Mouse (Mus musculus): ENCODE results near the gene Tapbpl. TPM values are rescaled to one million over a fixed set of nuclear protein-coding genes. Genes with fewer than 3 reads are reported as not detected.

Tapbpl gene
- polyA plus RNA-seq, 1 experiment from 2014 or later = 9.6 TPM

DNA sequence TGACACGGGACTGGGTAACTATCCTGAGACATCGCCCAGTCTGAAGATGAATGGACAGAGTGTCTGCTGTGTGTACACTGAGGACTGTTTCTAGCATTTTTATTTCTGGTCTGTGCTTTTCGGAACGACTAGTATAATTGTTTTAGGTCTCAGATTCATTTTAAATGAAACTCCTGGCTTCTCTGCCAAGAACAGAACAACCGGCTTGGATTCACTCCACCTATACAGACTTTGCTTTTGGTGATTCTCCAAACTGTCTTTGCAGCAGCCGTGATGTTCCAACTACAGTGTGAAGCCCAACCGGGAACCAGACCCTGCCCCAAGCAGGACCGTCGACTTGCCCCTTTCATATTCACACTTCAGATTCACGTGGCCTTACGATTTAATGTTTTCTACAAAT is 13.8 kb downstream of the Tapbpl start:
- no peaks in the 10 kb centered on the region; the same call in 1 of the 2 replicates for H3K9me3 ChIP-seq (replicated peaks; ENCODE audit: control insufficient read depth, low read length)
- 0 out of 2 replicates have a peak overlapping the region, but pooled peaks have one; percentile 16 for H3K27ac ChIP-seq (ENCODE audit: low read length)
- H3K4me3 ChIP-seq (replicated peaks; ENCODE audit: low read length) = no peak overlapping the region
- ATAC-seq (ENCODE audit: insufficient read depth, low FRiP score) = no peak
- WGBS = 78% methylated on average over 11 of the region's 11 CpGs
- H3K36me3 ChIP-seq (ENCODE audit: control insufficient read depth, insufficient read depth, low read length) = no peaks in the 10 kb centered on the region
- H3K4me1 ChIP-seq (ENCODE audit: control insufficient read depth, insufficient read depth, low read length) = peaks cover 7% of the 10 kb centered on the region; the same call in 1 of the 2 replicates
- no peak overlapping the region for H3K9ac ChIP-seq (ENCODE audit: low read length)
- no peaks in the 10 kb centered on the region for H3K27me3 ChIP-seq (ENCODE audit: control insufficient read depth, insufficient read depth, low read length)
- no peak overlapping the region for H3K4me2 ChIP-seq (ENCODE audit: low read depth, low read length)

- 85% methylated on average over 2 of the region's 2 CpGs for WGBS
- H3K4me2 ChIP-seq (ENCODE audit: low read depth, low read length) = no peak overlapping the region
These were observed 14.8 kb downstream of the Tapbpl start for GRCm38 (mm10) chr6:125216898-125217297.

GRCm38 (mm10) chr6:125215148-125215954 is 16.3 kb downstream of the Tapbpl start, which contains the start of gene Vamp1:
Vamp1 (plus strand) TSS chr6:125215551.
- peak; percentile 96 for ATAC-seq (ENCODE audit: insufficient read depth, low FRiP score)
- Histone ChIP-seq H3K27me3 (ENCODE audit: control insufficient read depth, insufficient read depth, low read length) (no peaks in the 10 kb centered on the region), H3K9me3 (replicated peaks; ENCODE audit: control insufficient read depth, low read length) (no peaks in the 10 kb centered on the region; the same call in 1 of the 2 replicates), H3K9ac (ENCODE audit: low read length) (peak within 1 kb of the TSS; percentile 82), H3K36me3 (ENCODE audit: control insufficient read depth, insufficient read depth, low read length) (no peaks in the 10 kb centered on the region), H3K4me3 (replicated peaks; ENCODE audit: low read length) (peak within 1 kb of the TSS; percentile 77), H3K4me1 (ENCODE audit: control insufficient read depth, insufficient read depth, low read length) (peaks cover 7% of the 10 kb centered on the region; the same call in 1 of the 2 replicates), H3K27ac (ENCODE audit: low read length) (peak within 1 kb of the TSS; percentile 84), H3K4me2 (ENCODE audit: low read depth, low read length) (peak within 1 kb of the TSS; percentile 96)
- WGBS = under 1% methylated on average over 48 of the region's 48 CpGs

More at GRCm38 (mm10) chr6:125216898-125217297, 14.8 kb downstream of the Tapbpl start:
- Histone ChIP-seq H3K9me3 (replicated peaks; ENCODE audit: control insufficient read depth, low read length) (no peaks in the 10 kb centered on the region; the same call in 1 of the 2 replicates), H3K27me3 (ENCODE audit: control insufficient read depth, insufficient read depth, low read length) (no peaks in the 10 kb centered on the region), H3K36me3 (ENCODE audit: control insufficient read depth, insufficient read depth, low read length) (no peaks in the 10 kb centered on the region), H3K27ac (ENCODE audit: low read length) (no peak overlapping the region), H3K9ac (ENCODE audit: low read length) (no peak overlapping the region), H3K4me1 (ENCODE audit: control insufficient read depth, insufficient read depth, low read length) (peaks cover 7% of the 10 kb centered on the region; the same call in 1 of the 2 replicates), H3K4me3 (replicated peaks; ENCODE audit: low read length) (no peak overlapping the region)
- no peak for ATAC-seq (ENCODE audit: insufficient read depth, low FRiP score)

DNA sequence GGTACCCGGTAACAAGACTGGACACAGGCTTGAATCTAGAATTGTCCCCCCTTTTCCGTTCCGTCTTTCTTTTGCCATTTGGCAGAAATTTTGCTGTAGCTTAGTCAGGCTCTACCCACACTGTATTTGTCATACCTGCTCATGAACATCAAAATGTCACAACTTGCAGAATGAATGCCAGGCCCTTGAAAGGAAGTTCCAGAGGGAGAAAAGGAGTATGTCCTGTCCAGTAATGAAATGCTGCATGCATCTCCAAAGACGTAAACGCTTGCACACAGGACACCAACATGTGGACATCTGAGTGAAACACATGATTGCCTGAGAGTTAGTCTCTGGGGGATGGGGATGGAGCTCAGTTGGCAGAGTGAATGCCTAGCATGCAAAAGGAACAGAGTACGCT is 17.9 kb downstream of the Tapbpl start:
- Histone ChIP-seq H3K4me2 (ENCODE audit: low read depth, low read length) (no peak overlapping the region), H3K9ac (ENCODE audit: low read length) (no peak overlapping the region), H3K36me3 (ENCODE audit: control insufficient read depth, insufficient read depth, low read length) (no peaks in the 10 kb centered on the region), H3K4me1 (ENCODE audit: control insufficient read depth, insufficient read depth, low read length) (peaks cover 7% of the 10 kb centered on the region; the same call in 1 of the 2 replicates), H3K4me3 (replicated peaks; ENCODE audit: low read length) (no peak overlapping the region), H3K27me3 (ENCODE audit: control insufficient read depth, insufficient read depth, low read length) (no peaks in the 10 kb centered on the region), H3K9me3 (replicated peaks; ENCODE audit: control insufficient read depth, low read length) (no peaks in the 10 kb centered on the region; the same call in 1 of the 2 replicates), H3K27ac (ENCODE audit: low read length) (no peak overlapping the region)
- ATAC-seq (ENCODE audit: insufficient read depth, low FRiP score) = no peak
- WGBS = 75% methylated on average over 6 of the region's 6 CpGs

DNA sequence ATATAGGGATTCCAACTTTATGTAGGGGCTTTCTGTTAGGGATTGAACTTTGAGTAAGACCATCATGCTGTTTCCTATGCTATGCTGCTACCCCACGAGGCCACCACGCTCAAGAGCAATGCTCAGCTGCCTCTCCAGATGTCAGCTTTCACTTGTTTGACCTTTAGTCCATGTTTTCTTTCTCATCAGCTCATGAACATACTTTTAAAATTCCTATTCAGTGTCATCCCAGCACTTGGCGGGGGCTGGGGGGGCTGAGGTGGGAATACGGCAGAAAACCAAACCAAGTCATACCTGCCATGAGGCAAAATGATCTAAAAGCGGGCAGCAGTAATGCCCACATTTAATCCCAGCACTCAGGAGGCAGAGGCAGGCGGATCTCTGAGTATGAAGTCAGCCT is 18.5 kb downstream of the Tapbpl start:
- H3K9me3 ChIP-seq (replicated peaks; ENCODE audit: control insufficient read depth, low read length) = no peaks in the 10 kb centered on the region; the same call in 1 of the 2 replicates
- H3K27ac ChIP-seq (ENCODE audit: low read length) = no peak overlapping the region
- ATAC-seq (ENCODE audit: insufficient read depth, low FRiP score) = no peak
- peaks cover 7% of the 10 kb centered on the region; the same call in 1 of the 2 replicates for H3K4me1 ChIP-seq (ENCODE audit: control insufficient read depth, insufficient read depth, low read length)
- H3K27me3 ChIP-seq (ENCODE audit: control insufficient read depth, insufficient read depth, low read length) = no peaks in the 10 kb centered on the region
- no peak overlapping the region for H3K9ac ChIP-seq (ENCODE audit: low read length)
- H3K36me3 ChIP-seq (ENCODE audit: control insufficient read depth, insufficient read depth, low read length) = no peaks in the 10 kb centered on the region
- H3K4me2 ChIP-seq (ENCODE audit: low read depth, low read length) = no peak overlapping the region
- WGBS = 66% methylated on average over 6 of the region's 6 CpGs
- no peak overlapping the region for H3K4me3 ChIP-seq (replicated peaks; ENCODE audit: low read length)

DNA sequence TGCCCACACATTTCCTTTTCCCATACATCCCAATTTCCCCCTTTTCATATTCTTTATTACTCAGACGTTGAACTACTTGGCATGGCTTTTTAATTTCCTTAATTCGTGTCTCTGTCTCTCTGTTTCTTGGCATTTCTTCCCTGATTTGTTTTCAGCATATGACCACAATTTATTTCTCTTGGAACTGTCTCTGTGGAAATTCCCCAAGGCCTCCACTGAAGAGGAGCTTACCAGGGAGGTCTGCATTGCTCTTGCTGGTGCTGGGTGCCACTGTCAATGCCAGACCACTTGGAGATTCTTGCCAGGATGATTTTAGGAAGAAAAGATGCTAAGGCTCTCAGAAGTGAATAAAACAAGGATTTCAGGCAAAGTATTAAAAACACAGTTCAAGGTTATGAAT is 19.0 kb downstream of the Tapbpl start:
- Histone ChIP-seq H3K27me3 (ENCODE audit: control insufficient read depth, insufficient read depth, low read length) (no peaks in the 10 kb centered on the region), H3K36me3 (ENCODE audit: control insufficient read depth, insufficient read depth, low read length) (no peaks in the 10 kb centered on the region), H3K4me3 (replicated peaks; ENCODE audit: low read length) (no peak overlapping the region), H3K4me2 (ENCODE audit: low read depth, low read length) (no peak overlapping the region), H3K9me3 (replicated peaks; ENCODE audit: control insufficient read depth, low read length) (no peaks in the 10 kb centered on the region), H3K4me1 (ENCODE audit: control insufficient read depth, insufficient read depth, low read length) (peaks cover 7% of the 10 kb centered on the region; the same call in 1 of the 2 replicates), H3K9ac (ENCODE audit: low read length) (no peak overlapping the region), H3K27ac (ENCODE audit: low read length) (no peak overlapping the region)
- no peak for ATAC-seq (ENCODE audit: insufficient read depth, low FRiP score)
- 42% methylated on average over 2 of the region's 2 CpGs for WGBS

DNA sequence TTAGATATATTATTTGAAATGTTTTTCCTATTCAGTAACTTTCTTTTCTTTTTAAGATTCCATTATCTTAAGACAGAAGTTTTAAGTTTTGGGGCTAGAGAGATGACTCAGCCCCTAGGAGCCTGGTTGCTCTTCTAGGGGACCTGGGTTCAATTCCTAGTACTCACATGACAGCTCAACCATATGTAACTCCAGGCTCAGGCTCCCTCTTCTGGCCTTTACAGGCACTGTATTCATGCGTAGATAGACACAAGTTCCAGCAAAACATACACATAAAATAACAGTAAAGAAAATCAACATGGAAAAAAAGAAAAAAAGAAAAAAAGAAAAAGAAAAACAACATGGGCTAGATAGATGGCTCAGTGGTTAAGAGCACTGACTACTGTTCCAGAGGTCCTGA is 21.2 kb downstream of the Tapbpl start:
- no peaks in the 10 kb centered on the region for H3K4me1 ChIP-seq (ENCODE audit: control insufficient read depth, insufficient read depth, low read length)
- H3K36me3 ChIP-seq (ENCODE audit: control insufficient read depth, insufficient read depth, low read length) = no peaks in the 10 kb centered on the region
- H3K27ac ChIP-seq (ENCODE audit: low read length) = no peak overlapping the region
- H3K9ac ChIP-seq (ENCODE audit: low read length) = no peak overlapping the region
- H3K9me3 ChIP-seq (replicated peaks; ENCODE audit: control insufficient read depth, low read length) = no peaks in the 10 kb centered on the region
- H3K27me3 ChIP-seq (ENCODE audit: control insufficient read depth, insufficient read depth, low read length) = no peaks in the 10 kb centered on the region
- no peak for ATAC-seq (ENCODE audit: insufficient read depth, low FRiP score)
- no peak overlapping the region for H3K4me2 ChIP-seq (ENCODE audit: low read depth, low read length)
- no peak overlapping the region for H3K4me3 ChIP-seq (replicated peaks; ENCODE audit: low read length)
- 89% methylated on average over 1 of the region's 1 CpGs for WGBS

DNA sequence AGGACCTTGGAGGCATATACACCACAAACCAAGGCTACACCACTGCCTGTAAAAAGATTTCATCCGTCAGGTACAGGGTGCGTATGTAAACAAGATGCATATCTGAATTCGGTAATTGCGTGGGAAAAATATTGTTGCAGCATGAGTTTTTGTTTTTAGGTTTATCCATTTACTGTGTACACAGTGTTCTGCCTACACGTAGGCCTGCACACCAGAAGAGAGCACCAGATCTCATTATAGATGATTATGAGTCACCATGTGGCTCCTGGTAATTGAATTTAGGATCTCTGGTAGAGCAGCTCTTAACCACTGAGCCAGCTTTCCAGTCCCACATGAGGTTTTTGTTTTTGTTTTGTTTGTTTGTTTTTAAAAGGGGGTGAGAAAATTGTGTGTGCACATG is 34.5 kb downstream of the Tapbpl start:
- Histone ChIP-seq H3K27ac (ENCODE audit: low read length) (no peak overlapping the region), H3K4me3 (replicated peaks; ENCODE audit: low read length) (no peak overlapping the region), H3K9me3 (replicated peaks; ENCODE audit: control insufficient read depth, low read length) (no peaks in the 10 kb centered on the region), H3K36me3 (ENCODE audit: control insufficient read depth, insufficient read depth, low read length) (peaks cover 9% of the 10 kb centered on the region; the same call in 1 of the 2 replicates), H3K4me2 (ENCODE audit: low read depth, low read length) (no peak overlapping the region), H3K9ac (ENCODE audit: low read length) (no peak overlapping the region), H3K4me1 (ENCODE audit: control insufficient read depth, insufficient read depth, low read length) (peaks cover 9% of the 10 kb centered on the region), H3K27me3 (ENCODE audit: control insufficient read depth, insufficient read depth, low read length) (no peaks in the 10 kb centered on the region)
- WGBS = 81% methylated on average over 5 of the region's 5 CpGs
- no peak for ATAC-seq (ENCODE audit: insufficient read depth, low FRiP score)

DNA sequence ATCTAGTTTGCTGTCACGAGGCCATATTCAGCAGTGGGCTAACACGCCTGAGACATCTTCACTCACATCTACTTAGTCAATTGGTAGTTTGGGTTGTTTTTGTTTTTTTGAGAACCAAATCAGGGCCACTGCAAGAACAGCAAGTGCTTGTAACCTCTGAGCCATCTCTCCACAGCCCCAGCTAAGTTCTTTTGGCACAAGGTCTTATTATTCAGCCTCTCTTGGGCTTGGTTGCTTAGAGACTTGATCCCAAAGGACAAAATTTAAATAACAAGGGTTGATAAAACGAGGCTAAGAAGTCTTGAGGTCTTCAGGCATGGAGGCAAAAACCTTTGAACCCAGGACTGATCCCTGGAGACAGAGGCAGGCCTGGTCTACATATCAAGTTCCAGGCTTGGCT is 35.4 kb downstream of the Tapbpl start:
- WGBS = 77% methylated on average over 3 of the region's 3 CpGs
- Histone ChIP-seq H3K4me2 (ENCODE audit: low read depth, low read length) (no peak overlapping the region), H3K27me3 (ENCODE audit: control insufficient read depth, insufficient read depth, low read length) (no peaks in the 10 kb centered on the region), H3K4me1 (ENCODE audit: control insufficient read depth, insufficient read depth, low read length) (peaks cover 9% of the 10 kb centered on the region), H3K4me3 (replicated peaks; ENCODE audit: low read length) (no peak overlapping the region), H3K27ac (ENCODE audit: low read length) (no peak overlapping the region), H3K9ac (ENCODE audit: low read length) (no peak overlapping the region), H3K36me3 (ENCODE audit: control insufficient read depth, insufficient read depth, low read length) (peaks cover 9% of the 10 kb centered on the region; the same call in 1 of the 2 replicates), H3K9me3 (replicated peaks; ENCODE audit: control insufficient read depth, low read length) (no peaks in the 10 kb centered on the region)
- no peak for ATAC-seq (ENCODE audit: insufficient read depth, low FRiP score)

Measured in stomach, embryonic 16.5 days (tissue).